Mouse (Mus musculus): Measurements from ENCODE around the gene Gramd1b. TPM values are rescaled to one million over a fixed set of nuclear protein-coding genes. Genes with fewer than 3 reads are reported as not detected.

Gramd1b gene
- polyA plus RNA-seq, 1 experiment from 2014 or later: 1.2 TPM

GRCm38 (mm10) chr9:40545193-40545592 is 14.0 kb upstream of the Gramd1b start:
- WGBS (ENCODE audit: insufficient replicate concordance): 76% methylated on average over 6 of the region's 6 CpGs
- no peaks in the 10 kb centered on the region for H3K36me3 ChIP-seq (replicated peaks; ENCODE audit: insufficient read depth, low read length)
- H3K4me2 ChIP-seq (ENCODE audit: low read depth, low read length): no peak overlapping the region
- H3K4me3 ChIP-seq (ENCODE audit: low read depth, low read length): no peak overlapping the region
- no peak for DNase-seq
- H3K27me3 ChIP-seq (ENCODE audit: insufficient read depth, low read length): no peaks in the 10 kb centered on the region
- H3K9ac ChIP-seq (replicated peaks): no peak overlapping the region
- H3K27ac ChIP-seq (ENCODE audit: low read depth): no peak overlapping the region
- ATAC-seq: no peak
- H3K4me1 ChIP-seq (ENCODE audit: insufficient read depth): 0 out of 2 replicates have a peak, but pooled peaks cover 2% of the 10 kb centered on the region
- H3K9me3 ChIP-seq (ENCODE audit: low read length): no peaks in the 10 kb centered on the region
- TF ChIP-seq EP300 (IDR thresholded peaks at IDR 0.05; ENCODE audit: low read depth) (no peak), CTCF (IDR thresholded peaks at IDR 0.05; ENCODE audit: low read depth) (no peak)

GRCm38 (mm10) chr9:40539588-40540140 is 8.5 kb upstream of the Gramd1b start:
- no peak for TF ChIP-seq CTCF (IDR thresholded peaks at IDR 0.05; ENCODE audit: low read depth)
- TF ChIP-seq EP300 (IDR thresholded peaks at IDR 0.05; ENCODE audit: low read depth): no peak
- H3K9ac ChIP-seq (replicated peaks): no peak overlapping the region
- no peak for ATAC-seq
- no peaks in the 10 kb centered on the region for H3K27me3 ChIP-seq (ENCODE audit: insufficient read depth, low read length)
- no peak overlapping the region for H3K4me3 ChIP-seq (ENCODE audit: low read depth, low read length)
- no peaks in the 10 kb centered on the region for H3K36me3 ChIP-seq (replicated peaks; ENCODE audit: insufficient read depth, low read length)
- H3K9me3 ChIP-seq (ENCODE audit: low read length): no peaks in the 10 kb centered on the region
- no peak overlapping the region for H3K4me2 ChIP-seq (ENCODE audit: low read depth, low read length)
- no peak for DNase-seq
- no peaks in the 10 kb centered on the region for H3K4me1 ChIP-seq (ENCODE audit: insufficient read depth)
- 73% methylated on average over 8 of the region's 8 CpGs for WGBS (ENCODE audit: insufficient replicate concordance)
- no peak overlapping the region for H3K27ac ChIP-seq (ENCODE audit: low read depth)

- ATAC-seq (no peak), DNase-seq (no peak)
- TF ChIP-seq CTCF (IDR thresholded peaks at IDR 0.05; ENCODE audit: low read depth) (no peak), EP300 (IDR thresholded peaks at IDR 0.05; ENCODE audit: low read depth) (no peak)
- 40% methylated on average over 2 of the region's 2 CpGs for WGBS (ENCODE audit: insufficient replicate concordance)
- Histone ChIP-seq H3K4me2 (ENCODE audit: low read depth, low read length) (no peak overlapping the region), H3K9ac (replicated peaks) (no peak overlapping the region), H3K4me3 (ENCODE audit: low read depth, low read length) (no peak overlapping the region), H3K4me1 (ENCODE audit: insufficient read depth) (no peaks in the 10 kb centered on the region), H3K27me3 (ENCODE audit: insufficient read depth, low read length) (no peaks in the 10 kb centered on the region), H3K27ac (ENCODE audit: low read depth) (no peak overlapping the region), H3K9me3 (ENCODE audit: low read length) (no peaks in the 10 kb centered on the region), H3K36me3 (replicated peaks; ENCODE audit: insufficient read depth, low read length) (no peaks in the 10 kb centered on the region)
Measured at GRCm38 (mm10) chr9:40537708-40538105, 6.5 kb upstream of the Gramd1b start.

GRCm38 (mm10) chr9:40537044-40537707 is 6.0 kb upstream of the Gramd1b start:
- no peak for ATAC-seq
- Histone ChIP-seq H3K27ac (ENCODE audit: low read depth) (no peak overlapping the region), H3K4me3 (ENCODE audit: low read depth, low read length) (no peak overlapping the region), H3K4me1 (ENCODE audit: insufficient read depth) (no peaks in the 10 kb centered on the region), H3K4me2 (ENCODE audit: low read depth, low read length) (no peak overlapping the region), H3K36me3 (replicated peaks; ENCODE audit: insufficient read depth, low read length) (no peaks in the 10 kb centered on the region), H3K27me3 (ENCODE audit: insufficient read depth, low read length) (no peaks in the 10 kb centered on the region), H3K9me3 (ENCODE audit: low read length) (no peaks in the 10 kb centered on the region), H3K9ac (replicated peaks) (no peak overlapping the region)
- WGBS (ENCODE audit: insufficient replicate concordance): 71% methylated on average over 3 of the region's 3 CpGs
- TF ChIP-seq CTCF (IDR thresholded peaks at IDR 0.05; ENCODE audit: low read depth): no peak
- no peak for TF ChIP-seq EP300 (IDR thresholded peaks at IDR 0.05; ENCODE audit: low read depth)
- DNase-seq: no peak

GRCm38 (mm10) chr9:40530536-40530935 is 647 bp downstream of the Gramd1b start:
- H3K9me3 ChIP-seq (ENCODE audit: low read length): no peaks in the 10 kb centered on the region
- peak overlapping the region; percentile 66 for H3K4me2 ChIP-seq (ENCODE audit: low read depth, low read length)
- no peaks in the 10 kb centered on the region for H3K36me3 ChIP-seq (replicated peaks; ENCODE audit: insufficient read depth, low read length)
- no peak for ATAC-seq
- H3K4me3 ChIP-seq (ENCODE audit: low read depth, low read length): no peak overlapping the region
- no peak for DNase-seq
- 52% methylated on average over 8 of the region's 8 CpGs for WGBS (ENCODE audit: insufficient replicate concordance)
- H3K27me3 ChIP-seq (ENCODE audit: insufficient read depth, low read length): peaks cover 14% of the 10 kb centered on the region
- H3K4me1 ChIP-seq (ENCODE audit: insufficient read depth): no peaks in the 10 kb centered on the region; the same call in 1 of the 2 replicates
- H3K27ac ChIP-seq (ENCODE audit: low read depth): no peak overlapping the region
- H3K9ac ChIP-seq (replicated peaks): no peak overlapping the region
- TF ChIP-seq CTCF (IDR thresholded peaks at IDR 0.05; ENCODE audit: low read depth) (no peak), EP300 (IDR thresholded peaks at IDR 0.05; ENCODE audit: low read depth) (no peak)

GRCm38 (mm10) chr9:40528733-40529132 is 2.5 kb downstream of the Gramd1b start:
- Histone ChIP-seq H3K27me3 (ENCODE audit: insufficient read depth, low read length) (peaks cover 14% of the 10 kb centered on the region), H3K36me3 (replicated peaks; ENCODE audit: insufficient read depth, low read length) (no peaks in the 10 kb centered on the region), H3K4me2 (ENCODE audit: low read depth, low read length) (no peak overlapping the region), H3K9me3 (ENCODE audit: low read length) (no peaks in the 10 kb centered on the region), H3K4me1 (ENCODE audit: insufficient read depth) (no peaks in the 10 kb centered on the region; the same call in 1 of the 2 replicates), H3K27ac (ENCODE audit: low read depth) (no peak overlapping the region), H3K9ac (replicated peaks) (no peak overlapping the region), H3K4me3 (ENCODE audit: low read depth, low read length) (no peak overlapping the region)
- TF ChIP-seq EP300 (IDR thresholded peaks at IDR 0.05; ENCODE audit: low read depth) (no peak), CTCF (IDR thresholded peaks at IDR 0.05; ENCODE audit: low read depth) (no peak)
- no peak for DNase-seq
- ATAC-seq: no peak
- WGBS (ENCODE audit: insufficient replicate concordance): 61% methylated on average over 4 of the region's 4 CpGs
